Mouse (Mus musculus) cortical plate, adult 2 months (tissue): ENCODE data around the gene Blmh.

Experiments
- CTCF ChIP-seq: fragments of 200-500 bp; IDR thresholded peaks from 2 replicates; pipeline ENCODE4 v1.5.1; 2011; ENCODE audit warnings: mild to moderate bottlenecking, control low read depth, low read length; ENCODE audit not compliant: insufficient read depth; ENCODE audit errors: extremely low read depth
- POLR2A ChIP-seq: fragments of 200-500 bp; IDR thresholded peaks from 2 replicates; pipeline ENCODE4 v1.6.1; 2011; ENCODE audit warnings: mild to moderate bottlenecking, low read length, control low read depth; ENCODE audit not compliant: insufficient read depth; ENCODE audit errors: extremely low read depth

- no peak for TF ChIP-seq POLR2A
- TF ChIP-seq CTCF: no peak
Measured at GRCm38 (mm10) chr11:76970328-76970727, 45.7 kb downstream of the Blmh start.
